Mouse (Mus musculus) induced T-regulatory cell, adult 2 months (primary cell): ENCODE results near the gene Ankle1.
A peak's percentile ranks its signal among the peaks of the same experiment; 100 is the strongest.
"Not testable (repeated sequence)": the region's sequence is repeated elsewhere in the genome, so short reads cannot be mapped to it uniquely, and the experiment has no call there.

Source experiments
- DNase-seq: peaks from one replicate; pipeline ENCODE4 v3.0.0-alpha.2; 2012; ENCODE audit warnings: low read depth

Gene Ankle1

DNA sequence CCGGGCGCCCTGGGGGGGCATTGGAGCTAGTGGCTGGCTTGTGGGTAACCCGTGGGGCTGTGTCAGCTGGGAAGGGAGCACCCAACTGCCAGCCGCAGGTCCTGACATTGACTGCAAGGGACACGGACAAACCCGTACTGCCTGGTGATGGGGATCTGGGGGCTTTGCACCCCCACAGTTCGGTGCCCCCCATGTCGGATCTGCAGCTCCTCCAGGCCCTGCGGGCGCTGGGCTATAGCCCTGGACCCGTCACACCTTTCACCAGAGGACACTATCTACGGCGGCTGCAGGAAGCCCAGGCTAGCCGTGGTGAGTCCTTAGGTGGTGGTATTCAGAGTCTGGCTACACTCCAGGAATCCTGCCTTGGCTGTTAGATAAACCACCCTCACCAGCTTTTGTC lies 1.6 kb downstream of the Ankle1 start:
- no peak for DNase-seq

DNA sequence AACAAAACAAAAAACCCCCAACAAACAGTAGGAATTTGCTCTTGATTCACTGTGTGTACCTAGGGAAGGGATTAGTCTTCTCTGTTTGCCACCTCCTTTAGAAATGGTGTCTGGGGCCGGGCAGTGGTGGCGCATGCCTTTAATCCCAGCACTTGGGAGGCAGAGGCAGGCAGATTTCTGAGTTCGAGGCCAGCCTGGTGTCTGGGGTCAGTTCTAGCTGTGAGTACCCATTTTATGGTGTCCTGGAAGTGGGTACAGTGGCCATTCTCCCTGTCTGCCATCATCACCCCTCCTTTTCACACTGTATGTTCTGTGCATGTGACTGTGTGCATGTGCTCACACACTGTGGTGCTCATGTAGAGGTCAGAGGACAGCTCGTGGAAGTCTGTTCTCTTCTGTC lies 2.4 kb downstream of the Ankle1 start:
- no peak for DNase-seq

DNA sequence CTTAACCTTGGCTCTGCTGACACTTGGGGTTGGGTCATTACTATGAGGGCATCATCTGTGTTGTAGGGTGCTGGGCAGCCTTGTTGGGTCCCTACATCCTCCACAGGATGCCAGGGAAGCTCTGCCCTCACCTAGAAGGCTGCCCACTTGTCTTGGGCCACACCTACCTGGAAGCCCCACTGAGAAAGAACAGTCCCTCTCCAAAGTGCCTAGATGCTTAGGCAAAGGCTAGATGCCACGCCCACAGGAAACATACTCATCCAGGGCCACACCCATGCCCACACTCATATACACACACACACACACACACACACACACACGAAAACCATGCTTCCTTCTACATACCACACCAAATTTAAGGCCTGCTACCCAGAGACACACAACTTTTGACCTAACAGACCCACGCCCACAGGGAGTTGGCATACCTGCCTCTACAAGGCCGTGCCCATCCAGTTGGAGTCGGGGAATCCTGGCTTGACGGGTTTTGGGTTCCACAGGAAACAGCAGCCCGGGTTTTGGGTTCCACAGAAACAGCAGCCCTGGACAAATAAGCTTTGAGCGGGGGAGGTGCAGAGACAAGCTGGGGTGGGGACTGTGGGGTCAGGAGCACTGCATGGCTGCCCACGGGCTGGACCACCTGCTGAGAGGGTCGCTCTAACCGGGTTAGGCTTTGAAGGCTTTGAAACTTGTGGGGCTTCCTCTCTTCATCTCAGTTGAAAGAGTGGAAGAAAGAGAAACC lies 5.9 kb downstream of the Ankle1 start:
- peak; percentile 78 for DNase-seq

DNA sequence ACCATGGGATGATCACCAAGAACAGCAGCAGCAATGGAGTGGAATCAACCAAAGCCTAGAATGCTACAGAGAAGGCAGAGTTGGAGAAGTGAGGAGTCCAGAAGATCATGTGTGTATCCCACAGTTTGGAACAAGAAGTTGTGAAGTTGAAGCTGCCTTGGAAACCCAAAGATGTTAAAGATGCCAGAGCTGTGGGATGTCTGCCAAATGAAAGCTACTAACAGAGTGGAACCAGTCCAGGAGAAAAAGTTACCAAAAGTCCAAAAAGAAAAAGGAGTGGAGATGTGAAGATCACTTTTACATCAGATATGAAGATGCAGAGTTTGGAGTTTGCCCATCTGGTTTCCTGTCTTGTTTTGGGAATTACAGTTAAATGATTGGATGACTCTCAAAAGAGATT lies 16.3 kb downstream of the Ankle1 start:
- DNase-seq = no peak

DNA sequence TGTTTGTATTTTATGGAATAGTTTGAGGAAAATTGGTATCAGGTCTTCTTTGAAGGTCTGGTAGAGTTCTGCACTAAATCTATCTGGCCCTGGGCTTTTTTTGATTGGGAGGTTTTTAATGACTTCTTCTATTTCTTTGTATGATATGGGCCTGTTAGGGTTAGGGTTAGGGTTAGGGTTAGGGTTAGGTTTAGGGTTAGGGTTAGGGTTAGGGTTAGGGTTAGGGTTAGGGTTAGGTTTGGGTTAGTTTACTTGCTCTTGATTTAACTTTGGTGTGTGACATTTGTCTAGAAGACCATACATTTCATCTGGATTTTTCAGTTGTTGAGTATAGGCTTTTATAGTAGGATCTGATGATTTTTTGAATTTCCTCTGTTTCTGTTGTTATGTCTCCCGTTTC lies 27.1 kb downstream of the Ankle1 start:
- not testable (repeated sequence) for DNase-seq

DNA sequence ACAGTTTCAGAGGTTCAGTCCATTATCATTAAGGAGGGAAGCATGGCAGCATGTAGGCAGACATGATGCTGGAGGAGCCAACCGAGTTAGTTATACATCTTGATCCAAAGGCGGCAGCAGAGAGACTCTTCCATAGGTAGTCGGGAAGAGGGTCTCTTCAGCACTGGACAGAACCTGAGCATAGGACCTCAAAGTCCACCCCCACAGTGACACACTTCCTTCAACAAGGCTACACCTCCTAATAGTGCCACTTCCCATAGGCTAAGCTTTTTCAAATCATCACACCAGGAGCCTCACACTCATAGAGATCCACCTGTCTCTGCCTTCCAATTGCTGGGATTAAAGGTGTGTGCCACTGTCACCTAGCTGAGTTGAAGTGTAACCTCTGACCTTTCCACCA lies 31.2 kb downstream of the Ankle1 start:
- no peak for DNase-seq

DNA sequence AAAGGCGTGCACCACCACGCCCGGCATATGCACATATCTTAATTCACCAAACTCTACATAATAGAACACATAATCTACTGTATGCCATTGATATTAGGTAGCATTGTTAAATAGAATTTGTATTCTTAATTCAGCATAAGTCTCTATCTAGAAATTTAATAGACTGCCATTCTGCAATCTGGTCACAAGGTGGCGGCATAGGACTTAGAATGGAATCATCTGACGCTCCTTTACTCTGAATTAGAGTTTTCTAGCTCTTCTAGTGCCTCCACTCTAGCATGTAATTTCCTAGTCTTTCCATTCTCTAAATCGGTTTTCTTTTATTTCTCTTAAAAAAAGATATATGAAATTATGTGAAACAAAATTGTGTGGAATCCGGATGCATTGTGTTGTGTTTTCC lies 35.6 kb downstream of the Ankle1 start:
- DNase-seq = peak; percentile 88

DNA sequence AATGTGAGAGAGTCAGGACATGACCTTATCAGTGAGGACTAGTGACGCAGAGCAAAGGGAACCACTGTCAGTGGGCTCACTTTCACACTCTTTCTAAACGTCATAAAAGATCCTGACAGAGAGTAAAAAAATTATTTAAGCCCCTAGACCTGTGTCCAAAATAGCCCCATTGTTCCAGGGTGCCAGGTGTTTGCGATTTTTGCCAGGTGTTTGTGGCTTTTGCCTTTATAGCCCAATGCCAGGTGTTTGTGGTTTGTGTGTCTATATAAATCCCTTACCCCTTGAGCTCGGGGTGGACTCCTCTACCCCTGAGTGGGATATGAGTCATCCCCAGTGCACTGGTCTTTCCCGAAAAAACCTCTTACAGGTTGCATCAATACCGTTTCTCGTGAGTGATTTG lies 39.3 kb downstream of the Ankle1 start:
- DNase-seq = no peak

DNA sequence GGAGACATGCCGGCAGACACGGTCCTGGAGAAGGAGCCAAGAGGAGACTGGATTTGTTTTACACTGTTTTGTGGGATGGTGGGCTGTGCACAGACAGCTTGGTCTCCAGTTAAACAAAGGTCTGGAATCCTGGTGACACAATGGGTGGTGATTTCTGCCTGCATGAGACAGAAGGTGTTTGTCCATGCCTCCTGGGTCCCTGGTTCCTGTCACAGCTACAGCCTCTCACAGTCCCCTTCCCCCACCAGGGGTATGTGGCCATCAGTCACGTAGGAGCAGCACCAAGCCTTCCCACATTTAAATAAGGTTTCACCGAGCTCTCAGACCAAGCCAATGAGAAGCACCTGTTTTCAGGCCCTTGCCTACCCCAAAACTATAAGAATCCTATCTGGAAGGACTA lies 45.5 kb downstream of the Ankle1 start:
- no peak for DNase-seq

DNA sequence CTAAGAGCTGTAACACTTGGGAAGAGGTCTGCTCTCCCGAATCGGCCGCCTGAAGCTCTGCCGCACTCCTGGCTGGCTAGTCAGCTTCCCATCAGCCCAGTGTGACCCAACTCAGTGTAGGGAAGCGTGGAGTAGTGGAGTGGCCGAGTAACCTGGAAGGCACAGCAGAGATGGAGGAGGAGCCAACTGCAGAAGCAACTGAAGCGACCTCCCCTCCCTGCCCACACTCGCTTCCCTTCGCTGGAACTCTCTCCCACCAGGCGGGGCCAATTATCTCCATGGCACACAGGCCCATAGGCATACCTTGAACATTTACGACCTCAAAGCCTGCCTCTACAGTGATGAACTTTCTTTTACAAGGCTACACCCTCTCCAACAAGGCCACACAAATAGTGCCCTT lies 46.0 kb downstream of the Ankle1 start:
- DNase-seq = no peak

DNA sequence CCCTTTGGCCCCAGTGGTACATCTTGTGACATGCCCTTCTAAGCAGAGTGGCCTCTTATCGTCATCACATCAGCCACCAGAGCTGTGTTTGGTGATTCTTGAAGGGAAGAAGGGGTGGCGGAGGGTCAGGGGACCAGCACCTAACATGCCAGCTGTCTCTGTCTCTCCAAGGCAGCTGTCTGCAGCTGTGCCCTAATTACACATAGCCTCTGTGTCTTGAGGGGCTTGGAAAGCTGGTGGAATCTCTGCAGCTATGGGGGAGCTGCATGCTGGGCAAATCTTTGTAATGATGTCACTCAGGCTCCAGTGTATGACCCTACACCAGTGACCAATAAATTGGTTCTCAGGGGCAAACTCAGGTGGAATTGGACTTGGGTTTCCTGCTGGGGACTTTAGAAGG lies 46.9 kb downstream of the Ankle1 start:
- DNase-seq = no peak

DNA sequence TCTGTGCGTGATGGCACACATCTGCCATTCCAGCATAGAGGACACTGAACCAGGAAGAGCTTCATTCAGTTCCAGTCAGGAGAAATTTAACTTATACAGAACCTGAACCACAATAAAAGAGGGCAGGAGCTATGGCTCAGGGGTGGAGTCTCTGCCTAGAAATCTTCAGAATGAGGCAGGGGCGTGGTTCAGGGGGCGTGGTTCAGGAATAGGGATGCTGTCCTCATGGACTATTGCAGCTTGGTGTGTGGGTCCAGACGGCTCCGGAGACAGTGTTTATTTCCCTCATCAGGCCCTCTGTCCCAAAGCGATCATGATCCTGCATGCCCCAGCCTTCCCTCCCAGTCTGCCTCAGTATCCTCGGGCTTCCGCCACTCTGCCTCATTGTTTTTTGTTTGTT lies 48.9 kb downstream of the Ankle1 start:
- no peak for DNase-seq

DNA sequence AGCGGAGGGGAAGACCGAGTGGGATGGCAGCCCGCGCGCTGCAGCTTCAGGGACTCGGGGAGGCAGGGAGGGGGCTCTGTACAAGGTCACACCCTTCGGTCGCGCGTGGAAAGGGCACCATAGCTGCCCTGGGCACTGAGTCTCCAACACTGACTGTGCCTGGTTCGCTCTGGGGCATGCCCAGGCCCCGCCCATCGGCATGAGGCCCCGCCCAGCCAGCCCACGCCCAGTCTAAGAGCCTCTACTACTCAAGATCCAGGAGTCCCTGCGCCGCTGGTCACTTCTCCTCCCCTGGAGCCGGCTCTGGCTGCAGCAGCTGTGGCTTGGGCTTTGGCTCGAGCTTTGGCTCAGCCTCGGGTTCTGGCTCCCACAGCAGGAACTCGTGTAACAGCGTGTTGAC lies 51.1 kb downstream of the Ankle1 start:
- DNase-seq = no peak

DNA sequence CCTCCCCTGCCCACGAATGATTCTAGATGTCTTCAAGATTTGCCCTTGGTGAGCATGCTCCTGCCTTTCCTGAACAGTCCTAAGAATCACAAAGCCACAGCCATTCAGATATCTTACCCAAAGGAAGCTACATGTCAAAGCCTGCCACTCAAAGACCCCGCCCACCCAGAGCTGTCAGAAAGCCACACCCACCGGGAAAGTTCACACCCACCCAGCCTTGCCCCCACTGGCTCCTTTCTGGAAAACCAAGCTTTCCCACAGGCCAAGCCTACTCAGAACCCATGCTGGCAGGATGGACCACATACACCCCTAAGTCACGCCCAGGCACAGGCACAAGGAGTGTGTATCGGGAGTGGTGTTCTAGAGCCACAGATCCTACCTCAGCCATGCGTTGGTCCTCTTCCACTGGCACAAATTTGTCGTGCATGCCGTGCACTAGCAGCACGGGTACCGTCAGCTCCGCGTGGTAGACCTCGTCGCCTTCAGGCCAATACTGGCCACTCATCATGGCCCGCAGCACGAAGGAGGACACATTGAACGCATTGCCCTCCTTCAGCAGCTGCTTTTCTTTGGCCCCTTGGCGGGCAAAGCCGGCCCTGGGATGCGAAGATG lies 52.0 kb downstream of the Ankle1 start:
- DNase-seq = no peak
